Mouse (Mus musculus) urinary bladder, postnatal 36 days (tissue): ENCODE results near the gene Notch4.

Experiments
- DNase-seq, 2 experiments: peaks; one replicate each; pipeline ENCODE4 v3.0.0; 2022; ENCODE audit warnings: low spot score in 2 of 2, mixed read lengths in 1 of 2

Notch4 gene

DNA sequence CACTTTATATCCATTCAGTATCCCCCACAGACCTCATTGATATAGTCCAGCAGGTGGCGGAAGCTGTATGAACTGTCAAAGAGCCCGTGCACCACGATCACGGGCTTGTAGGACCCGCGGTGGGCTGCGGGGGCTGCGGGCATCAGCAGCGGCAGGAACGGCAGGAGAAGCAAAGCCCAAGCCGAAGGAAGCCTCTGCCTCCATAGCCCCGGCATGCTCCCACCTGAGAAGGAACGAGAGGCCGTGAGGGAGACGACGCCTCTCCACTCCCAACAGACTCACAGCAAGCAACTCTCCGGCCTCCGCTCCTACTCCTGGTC is 62.7 kb downstream of the Notch4 start:
- no peak for DNase-seq

DNA sequence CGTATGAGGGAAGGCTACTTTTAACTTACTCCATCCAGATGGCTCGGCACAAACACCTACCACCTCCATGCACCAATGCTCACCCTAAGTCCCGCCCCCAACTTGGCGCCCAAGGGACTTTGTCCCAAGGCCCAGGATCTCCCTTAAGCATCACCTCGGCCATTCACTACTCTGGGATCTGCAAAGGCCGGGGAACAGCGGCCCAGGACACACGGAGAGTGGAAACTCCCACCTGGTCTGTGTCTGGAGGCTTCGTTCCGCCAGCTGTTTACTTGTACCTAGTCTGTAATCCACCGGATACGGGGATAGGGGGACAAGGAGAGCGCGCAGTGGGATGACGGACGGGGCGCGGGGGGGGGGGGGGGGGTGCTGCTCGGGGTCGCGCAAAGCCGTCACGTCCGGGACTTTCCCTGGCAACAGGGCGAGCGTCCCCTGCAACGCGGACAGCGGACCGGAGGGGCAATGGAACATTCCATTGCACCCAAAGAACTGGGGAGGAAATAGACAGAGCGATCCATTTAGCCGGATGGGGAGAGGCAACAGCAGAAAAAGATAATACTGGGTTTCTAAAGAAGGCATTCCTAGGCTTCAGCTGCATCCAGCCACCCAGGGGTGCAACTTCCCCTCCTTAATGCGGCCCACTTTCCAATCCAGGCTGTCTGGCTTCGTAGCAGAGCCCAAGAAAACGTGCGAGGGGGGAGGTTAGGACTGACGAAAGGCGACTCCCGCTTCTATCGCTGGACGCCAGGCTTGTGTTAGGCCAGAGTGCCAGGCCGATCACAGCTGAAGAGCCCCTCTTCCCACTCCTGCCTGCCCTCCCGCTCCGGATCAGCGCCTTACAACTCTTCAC is 63.2 kb downstream of the Notch4 start:
- DNase-seq: peak; percentile 70 to 87

DNA sequence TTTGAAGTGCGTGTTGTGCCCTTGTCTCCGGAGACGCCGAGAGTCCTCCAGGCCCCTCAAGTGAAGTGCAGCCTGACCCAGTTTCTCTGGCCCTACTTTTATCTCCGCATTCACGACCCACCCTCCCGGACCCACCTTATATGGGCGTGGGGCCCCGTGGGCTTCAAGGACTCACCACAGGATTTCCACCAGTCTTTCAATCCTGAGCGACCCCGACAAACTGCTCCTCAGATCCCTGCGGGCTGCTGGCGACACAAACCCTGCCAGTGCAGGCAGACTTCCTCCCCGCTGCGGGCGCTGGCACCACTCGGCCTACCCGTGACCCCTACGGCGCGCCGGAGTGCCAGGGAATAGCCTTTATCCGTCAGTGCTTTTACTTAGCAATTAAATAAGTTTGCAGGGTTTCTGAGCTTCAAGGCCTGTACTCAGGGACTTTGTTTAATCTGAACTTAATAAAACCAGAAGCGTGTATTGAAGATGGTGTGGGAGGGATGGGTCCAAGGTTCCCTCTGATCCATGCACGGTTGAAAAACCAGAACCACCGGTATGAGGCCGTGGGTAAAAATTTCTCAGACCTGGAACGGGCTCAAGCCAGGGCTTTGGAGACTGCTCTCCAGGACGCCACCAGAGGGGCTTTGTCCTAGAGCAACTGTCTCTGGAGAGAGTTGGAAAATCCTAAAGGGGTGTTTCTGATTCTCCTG is 64.0 kb downstream of the Notch4 start, which contains the start of gene Ppt2:
Gene Ppt2, minus strand, starts transcription at position 568 of the 701 bp plus-strand sequence.
- DNase-seq: peak in 1 of 2 experiments; percentile 58

- DNase-seq: no peak
These were observed 64.5 kb downstream of the Notch4 start for GRCm38 (mm10) chr17:34628644-34628967.

DNA sequence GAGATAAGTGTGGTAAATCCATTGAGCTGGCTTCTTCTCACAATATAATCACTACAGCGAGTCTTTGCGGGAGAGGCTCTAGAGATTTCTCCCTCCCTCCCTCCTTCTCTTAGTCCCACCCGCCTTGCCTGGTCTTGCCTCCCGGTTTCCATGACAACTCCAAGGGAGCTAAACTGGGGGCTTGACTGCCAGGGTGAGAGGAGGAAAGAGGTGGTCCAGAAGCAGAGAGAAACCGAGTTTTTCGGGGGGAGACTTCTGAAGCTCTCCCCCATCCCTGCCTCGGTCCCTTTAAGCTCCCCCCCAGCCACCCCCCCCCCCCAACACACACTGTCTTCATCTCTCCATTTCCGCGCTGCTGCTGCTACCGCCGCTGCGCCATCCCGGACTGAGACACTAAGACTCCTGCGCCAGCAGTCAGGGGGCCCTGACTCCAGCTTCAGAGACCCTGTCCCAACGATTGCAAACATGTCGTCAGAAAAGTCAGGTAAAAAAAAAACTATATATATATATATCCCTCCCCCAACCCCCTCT is 65.2 kb downstream of the Notch4 start, which contains the start of gene Prrt1:
Gene Prrt1, plus strand, starts transcription at position 313 of the 531 bp plus-strand sequence.
- DNase-seq: no peak

DNA sequence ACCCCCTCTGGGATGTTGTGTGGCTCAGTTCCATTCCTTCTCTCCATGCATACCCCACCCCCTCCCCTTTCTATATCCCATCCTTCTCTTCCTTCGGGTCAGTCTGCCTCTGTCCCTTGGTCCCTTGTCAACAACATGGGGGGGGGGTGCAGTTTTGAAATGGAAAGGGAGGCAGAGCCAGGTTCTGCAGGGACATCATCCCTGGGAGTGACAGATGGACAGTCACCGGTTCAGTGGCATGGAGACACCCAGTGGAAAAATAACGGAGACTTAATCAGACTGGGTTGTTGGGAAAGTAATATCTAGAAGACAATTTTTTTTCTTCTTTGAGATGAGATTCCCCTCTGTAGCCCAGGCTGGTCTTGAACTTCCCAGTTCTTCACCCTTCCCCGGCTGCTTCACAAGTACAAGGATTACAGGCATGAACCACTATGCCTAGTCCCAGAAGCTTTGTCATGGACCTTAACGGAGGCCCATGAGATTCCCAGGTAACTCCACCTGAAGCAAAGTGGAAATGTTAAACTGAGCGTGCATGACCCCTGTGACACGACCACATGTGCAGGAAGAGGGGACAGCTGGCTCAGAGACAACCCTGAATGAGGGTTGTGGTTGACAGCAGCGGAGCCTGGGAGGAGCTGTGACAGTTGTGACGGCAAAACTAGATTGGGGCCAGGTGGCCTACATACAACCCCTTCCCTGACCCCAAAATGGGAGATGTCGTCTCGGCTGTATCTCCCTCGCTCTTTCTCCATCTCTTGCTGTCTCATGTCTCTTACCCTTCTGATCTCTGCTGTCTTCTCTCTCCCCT is 65.9 kb downstream of the Notch4 start:
- no peak for DNase-seq

DNA sequence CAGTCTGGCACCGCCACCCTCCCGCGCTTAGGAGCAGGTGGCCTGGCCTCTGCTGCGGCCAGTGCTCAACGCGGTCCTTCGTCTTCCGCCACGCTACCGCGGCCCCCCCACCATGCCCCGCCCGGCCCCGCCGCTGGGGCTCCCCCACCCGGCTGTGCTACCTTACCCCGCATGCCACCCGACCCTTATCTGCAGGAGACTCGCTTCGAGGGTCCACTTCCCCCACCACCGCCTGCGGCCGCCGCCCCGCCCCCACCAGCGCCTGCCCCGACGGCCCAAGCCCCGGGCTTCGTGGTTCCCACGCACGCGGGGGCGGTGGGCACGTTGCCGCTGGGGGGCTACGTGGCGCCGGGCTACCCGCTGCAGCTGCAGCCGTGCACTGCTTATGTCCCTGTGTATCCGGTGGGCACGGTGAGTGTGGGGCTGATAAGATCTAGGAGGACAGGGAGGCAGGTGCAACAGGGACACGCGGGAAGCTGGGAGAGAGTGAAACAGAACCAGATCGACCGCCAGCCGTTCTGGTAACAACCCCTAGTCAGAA is 66.8 kb downstream of the Notch4 start:
- DNase-seq: no peak

- DNase-seq: no peak
These were observed 67.6 kb downstream of the Notch4 start for GRCm38 (mm10) chr17:34631647-34632046.

DNA sequence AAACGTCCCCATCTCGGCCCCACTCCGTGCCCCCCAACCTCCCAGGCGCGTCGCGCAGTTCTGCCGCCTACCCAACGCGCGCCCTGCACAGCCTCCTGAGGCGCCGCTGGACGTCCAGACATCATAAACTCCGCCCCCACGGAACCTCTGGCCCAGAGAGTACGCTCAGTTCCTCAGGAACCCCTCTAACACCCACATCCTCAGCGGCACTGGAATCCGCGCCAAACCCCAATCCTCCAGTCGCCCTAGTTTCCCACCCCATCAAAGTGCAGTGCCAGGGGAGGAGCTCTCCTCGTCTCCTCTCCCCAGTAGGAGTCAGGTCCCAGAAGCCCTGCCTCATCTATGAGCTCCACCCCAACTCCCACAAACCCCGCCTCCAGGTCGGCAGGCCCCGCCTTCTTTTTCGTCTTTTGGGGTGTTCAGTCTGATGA is 68.2 kb downstream of the Notch4 start:
- peak; percentile 79 to 87 for DNase-seq

- DNase-seq: no peak
These were observed 71.6 kb downstream of the Notch4 start for GRCm38 (mm10) chr17:34635671-34636070.

DNA sequence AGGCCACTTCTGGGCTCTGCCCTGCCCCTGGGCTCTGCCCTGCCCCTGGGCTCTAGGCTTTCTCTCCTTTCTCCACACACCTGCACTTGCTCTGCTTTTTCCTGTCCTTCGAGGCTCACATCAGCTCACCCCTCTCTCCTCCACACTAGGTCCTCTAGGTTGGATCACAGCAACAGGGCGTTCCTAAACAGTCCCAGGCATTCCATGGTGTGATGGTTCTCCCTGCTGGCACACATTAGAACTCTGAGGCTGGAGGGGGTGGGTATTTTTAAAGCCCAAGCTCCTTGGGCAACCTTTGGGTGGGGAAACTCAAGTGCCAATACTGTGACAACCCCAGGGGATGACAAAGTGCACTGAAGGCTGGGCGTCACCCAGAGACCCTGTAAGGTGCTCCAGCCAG is 73.4 kb downstream of the Notch4 start:
- no peak for DNase-seq
